Mouse (Mus musculus): ENCODE measurements around the gene Dhrs13. TPM values are rescaled to one million over a fixed set of nuclear protein-coding genes. Genes with fewer than 3 reads are reported as not detected.
A peak's percentile ranks its signal among the peaks of the same experiment; 100 is the strongest.
"Not testable (repeated sequence)": the region's sequence is repeated elsewhere in the genome, so short reads cannot be mapped to it uniquely, and the experiment has no call there.

Dhrs13 gene
- total RNA-seq, 2 experiments from 2014 or later: 3.5 to 4.8 TPM

DNA sequence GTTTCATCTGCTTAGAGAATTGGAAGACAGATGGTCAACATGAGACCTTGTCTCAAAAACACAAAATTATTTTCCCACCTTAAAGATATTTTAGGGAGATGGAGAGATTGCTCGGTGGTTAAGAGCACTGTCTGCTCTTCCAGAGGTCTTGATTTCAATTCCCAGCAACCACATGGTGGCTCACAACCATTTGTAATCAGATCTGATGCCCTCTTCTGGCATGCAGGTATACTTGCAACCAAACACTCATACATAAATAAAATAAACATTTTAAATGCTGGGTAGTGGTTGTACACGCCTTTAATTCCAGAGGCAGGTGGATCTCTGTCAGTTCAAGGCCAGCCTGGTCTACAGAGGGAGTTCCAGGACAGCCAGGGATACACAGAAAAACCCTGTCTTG lies 8.8 kb downstream of the Dhrs13 start:
- no peak for ATAC-seq (ENCODE audit: poor library complexity, severe bottlenecking)

DNA sequence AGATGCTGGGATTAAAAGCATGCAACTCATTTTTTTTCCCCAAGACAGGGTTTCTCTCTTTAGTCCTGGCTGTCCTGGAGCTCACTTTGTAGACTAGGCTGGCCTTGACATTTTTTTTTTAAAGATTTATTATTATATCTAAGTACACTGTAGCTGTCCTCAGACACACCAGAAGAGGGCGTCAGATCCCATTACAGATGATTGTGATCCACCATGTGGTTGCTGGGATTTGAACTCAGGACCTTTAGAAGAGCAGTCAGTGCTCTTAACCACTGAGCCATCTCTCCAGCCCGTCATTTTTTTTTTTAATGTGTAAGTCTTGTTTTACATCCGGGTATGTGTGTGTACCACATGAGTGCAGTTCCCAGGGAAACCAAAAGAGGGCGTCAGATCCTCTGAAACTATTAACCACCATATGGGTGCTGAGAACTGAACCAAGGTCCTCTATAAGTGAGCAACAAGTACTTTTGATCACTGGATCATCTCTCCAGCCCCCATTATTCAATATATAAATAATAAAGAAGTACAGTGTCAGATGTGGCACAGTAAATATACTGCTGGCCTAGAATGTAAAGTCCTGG lies 10.3 kb downstream of the Dhrs13 start:
- not testable (repeated sequence) for ATAC-seq (ENCODE audit: poor library complexity, severe bottlenecking)

DNA sequence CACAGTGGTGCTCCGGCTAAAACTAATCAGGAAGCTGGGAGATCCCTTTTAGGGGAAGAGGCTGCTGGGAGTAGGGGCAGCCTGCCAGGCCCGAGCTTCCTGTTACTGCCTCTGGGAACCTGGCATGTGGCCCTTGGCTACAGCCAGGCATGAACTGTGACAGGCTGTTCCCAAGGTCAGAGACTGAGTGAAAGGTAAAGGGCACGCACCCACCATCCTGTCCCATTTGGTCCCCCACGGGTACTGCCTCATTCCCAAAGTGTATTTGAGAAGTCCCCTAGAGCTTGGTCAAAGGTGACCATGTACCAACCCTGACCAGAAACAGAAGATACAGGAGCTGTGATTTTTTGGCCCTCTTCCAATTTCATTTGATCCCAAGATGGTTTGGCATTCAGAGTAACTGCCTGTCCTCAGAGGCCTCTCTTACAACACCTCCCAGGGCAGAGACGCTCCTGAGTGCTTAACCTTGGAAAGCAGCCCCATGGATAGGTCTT lies 12.7 kb downstream of the Dhrs13 start:
- no peak for ATAC-seq (ENCODE audit: poor library complexity, severe bottlenecking)

DNA sequence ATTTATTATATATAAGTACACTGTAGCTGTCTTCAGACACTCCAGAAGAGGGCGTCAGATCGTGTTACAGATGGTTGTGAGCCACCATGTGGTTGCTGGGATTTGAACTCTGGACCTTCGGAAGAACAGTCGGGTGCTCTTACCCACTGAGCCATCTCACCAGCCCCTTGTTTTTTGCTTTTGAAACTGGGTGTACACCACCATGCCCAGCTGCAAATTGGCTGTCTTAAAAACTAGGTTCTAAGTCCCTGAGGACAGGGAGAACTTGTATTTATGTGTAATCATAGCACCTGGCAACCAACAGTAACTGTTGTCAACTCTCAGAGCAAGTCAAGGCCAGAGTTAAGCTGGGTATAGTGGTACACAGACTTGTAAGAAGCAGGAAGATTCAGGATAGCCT lies 16.6 kb downstream of the Dhrs13 start:
- not testable (repeated sequence) for ATAC-seq (ENCODE audit: poor library complexity, severe bottlenecking)

DNA sequence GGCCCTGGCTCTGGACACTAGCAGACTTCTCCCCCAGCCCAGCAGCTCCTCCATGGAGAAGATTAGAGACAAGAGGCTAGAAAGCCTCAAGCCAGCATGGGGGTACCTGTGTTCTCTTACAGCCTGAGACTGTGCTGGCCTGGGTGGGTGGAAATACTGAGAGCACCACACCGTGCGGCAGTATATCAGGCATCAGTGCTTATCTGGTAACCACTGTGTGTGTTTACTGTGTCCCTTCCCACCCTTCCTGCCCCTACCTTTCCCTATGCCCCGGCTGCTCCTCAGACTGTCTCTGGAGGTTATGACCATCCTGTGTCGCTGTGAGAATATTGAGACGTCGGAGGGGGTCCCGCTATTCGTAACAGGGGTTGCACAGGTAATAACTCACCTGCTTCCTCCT lies 21.0 kb downstream of the Dhrs13 start:
- ATAC-seq (ENCODE audit: poor library complexity, severe bottlenecking): no peak

DNA sequence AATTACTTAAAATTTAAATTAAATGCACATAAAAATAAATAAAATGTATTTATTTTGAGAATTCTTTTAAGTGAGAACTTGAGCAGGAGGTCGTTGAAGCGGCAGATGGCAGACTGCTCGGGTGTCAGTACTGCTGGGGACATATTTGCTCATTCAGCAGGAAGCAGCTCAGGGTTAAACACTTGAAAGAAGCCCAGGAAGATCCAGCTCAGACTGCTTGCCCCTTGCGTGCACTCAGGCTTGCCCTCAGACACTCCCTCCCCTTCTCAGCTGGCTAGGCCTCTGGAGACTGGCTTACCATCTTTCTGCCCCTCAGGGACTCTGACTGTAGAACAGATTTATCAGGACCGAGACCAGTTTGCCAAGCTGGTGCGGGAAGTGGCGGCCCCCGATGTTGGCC lies 24.9 kb downstream of the Dhrs13 start:
- no peak for ATAC-seq (ENCODE audit: poor library complexity, severe bottlenecking)

DNA sequence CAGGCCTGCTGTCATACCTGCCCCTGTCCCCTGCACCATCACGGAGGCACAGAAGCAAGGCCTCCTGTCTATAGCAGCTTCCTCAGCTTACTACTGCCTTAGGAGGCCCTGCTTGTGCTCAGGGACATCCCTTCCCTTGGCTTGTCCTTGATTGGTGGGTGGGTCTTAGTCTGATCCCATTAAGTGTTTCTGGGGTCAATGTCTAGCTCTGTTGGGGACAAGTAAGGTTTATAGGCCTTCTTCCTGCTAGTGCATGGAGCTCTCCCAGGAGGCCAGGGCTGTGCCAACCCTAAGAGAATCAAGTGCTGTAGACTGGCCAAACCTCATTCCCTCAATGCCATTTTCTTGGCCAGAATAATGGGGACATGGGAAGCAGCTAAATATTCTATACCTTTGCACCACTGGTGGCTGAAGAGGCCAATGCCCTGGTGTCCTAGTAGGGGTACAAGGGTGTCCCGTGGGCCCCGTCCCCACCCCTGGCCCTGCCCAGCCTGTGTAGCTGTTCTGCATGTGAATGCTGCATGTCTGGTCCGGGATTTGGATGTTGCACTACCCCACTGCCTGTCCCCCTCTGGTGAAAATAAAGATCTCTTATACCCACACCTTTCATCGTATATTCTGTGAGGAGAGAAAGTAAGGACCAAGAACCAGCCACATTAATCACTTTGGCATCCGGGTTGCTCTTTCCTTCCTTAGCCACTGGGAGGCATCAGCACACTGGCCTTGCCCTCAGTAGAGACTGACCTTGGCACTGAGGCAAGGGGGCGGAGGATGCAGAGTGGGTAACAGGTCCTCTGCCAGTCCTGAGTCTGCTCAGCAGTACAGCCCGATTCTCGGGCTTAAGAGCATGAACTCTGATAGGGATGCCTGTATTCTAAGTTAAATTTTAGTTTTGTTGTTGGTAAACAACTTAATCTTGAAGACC lies 28.0 kb downstream of the Dhrs13 start:
- ATAC-seq (ENCODE audit: poor library complexity, severe bottlenecking): peak; percentile 95

DNA sequence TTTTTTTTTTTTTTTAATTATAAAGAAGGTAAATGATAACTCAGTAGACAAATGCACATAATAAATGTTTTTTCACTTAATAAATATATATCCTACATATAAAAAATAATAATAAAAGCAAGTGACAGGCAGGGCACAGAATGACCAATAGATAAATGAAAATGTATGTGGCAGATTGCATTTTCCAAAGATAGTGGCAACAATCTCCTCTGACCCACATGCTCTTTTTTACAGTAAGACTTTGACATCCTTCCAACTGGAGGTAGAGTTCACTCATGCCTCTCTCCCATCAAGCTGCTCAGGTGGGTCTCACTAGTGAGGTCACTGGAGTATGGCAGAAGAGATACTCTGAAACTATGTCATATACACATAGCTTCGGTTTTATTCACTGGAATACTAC lies 30.5 kb downstream of the Dhrs13 start:
- no peak for ATAC-seq (ENCODE audit: poor library complexity, severe bottlenecking)

DNA sequence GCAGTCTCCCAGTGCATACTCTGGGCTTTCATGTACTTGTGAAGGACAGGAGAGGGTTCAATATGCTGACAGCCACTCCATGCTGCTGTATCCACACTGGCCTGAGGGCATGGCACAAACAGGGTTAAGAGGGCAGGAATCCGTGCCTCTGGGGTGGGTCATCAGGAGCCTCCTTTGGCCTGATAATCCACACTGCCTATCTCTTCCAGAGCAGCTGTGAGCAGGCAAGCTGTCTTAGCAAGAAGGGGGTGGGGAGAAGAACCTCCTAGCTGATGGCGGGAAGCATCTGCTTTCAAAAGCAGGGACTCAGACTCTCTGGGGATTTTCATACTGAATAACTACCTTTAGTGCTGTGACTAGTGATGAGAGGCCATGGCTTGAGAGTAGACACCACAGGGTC lies 33.8 kb downstream of the Dhrs13 start:
- ATAC-seq (ENCODE audit: poor library complexity, severe bottlenecking): no peak

DNA sequence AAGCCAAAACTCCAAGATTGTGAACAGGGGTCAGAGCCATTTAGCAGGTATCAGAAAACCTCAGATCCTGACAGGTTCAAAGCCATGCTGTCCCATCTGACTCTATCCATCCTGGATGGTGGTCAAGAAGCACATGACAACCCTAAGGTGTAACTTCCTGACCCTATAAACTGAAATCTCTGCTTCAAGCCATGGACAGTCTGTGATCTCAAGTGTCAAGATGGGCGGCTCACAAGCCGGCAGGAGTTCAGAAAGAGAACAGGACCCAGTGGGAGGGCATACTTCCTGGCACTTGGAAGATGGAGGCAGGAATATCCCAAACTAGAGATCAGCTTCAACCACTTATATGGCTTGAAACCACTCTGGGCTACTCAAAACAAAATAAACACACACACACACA lies 34.6 kb downstream of the Dhrs13 start:
- ATAC-seq (ENCODE audit: poor library complexity, severe bottlenecking): no peak

DNA sequence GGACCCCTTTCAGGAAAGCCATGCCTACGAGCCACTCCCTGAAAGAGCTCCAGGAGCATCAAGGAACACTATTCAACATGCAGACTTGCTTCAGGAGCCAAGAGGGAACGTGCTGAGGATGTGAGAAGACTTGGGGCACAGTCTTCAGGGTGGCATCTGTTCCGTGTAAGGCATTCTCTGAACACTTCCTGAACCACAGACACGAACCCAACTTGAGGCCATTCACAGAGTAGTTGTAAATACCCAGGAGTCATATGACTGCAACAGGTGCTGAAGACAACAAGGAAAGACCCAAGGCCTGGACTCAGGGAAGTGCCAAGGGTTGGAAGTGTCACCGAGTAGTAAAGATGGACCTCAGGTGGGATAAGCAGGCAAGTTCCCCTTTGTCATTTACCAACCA lies 35.5 kb downstream of the Dhrs13 start:
- no peak for ATAC-seq (ENCODE audit: poor library complexity, severe bottlenecking)

DNA sequence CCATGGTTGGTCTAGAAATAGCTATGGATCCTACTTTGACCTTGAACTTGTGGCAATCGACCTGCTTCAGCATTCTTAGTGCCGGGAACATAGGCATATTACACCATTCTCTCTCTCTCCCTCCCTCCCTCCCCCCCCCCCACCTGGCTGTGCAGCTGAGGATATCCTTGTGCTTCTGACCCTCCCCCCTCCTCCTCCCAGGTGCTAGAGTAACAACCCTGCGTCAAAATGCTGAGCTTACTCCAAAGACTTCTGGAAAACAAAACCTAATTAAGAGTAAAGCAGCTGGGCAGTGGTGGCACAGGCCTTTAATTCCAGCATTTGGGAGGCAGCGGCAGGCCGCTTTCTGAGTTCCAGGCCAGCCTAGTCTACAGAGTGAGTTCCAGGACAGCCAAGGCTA lies 37.0 kb downstream of the Dhrs13 start:
- no peak for ATAC-seq (ENCODE audit: poor library complexity, severe bottlenecking)

DNA sequence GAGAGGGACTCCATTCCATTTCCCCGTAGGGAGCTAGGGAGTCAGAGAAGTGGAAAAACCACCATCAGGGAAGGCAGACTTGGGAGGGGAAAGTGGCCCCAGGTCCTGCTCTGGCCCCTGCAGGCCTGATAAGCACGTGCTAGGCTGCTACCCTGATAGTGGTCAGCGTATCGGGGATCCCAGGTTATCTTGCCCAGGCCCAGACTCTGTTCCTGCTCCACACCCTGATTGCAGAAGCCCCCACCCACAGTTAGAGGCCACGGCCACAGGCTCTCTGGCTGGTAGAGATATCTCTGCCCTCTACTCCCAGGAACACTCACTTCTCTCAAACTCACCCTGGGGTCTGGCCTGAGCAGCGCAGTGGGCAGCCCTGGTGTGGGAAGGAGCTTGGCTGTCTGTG lies 37.6 kb downstream of the Dhrs13 start:
- ATAC-seq (ENCODE audit: poor library complexity, severe bottlenecking): no peak

DNA sequence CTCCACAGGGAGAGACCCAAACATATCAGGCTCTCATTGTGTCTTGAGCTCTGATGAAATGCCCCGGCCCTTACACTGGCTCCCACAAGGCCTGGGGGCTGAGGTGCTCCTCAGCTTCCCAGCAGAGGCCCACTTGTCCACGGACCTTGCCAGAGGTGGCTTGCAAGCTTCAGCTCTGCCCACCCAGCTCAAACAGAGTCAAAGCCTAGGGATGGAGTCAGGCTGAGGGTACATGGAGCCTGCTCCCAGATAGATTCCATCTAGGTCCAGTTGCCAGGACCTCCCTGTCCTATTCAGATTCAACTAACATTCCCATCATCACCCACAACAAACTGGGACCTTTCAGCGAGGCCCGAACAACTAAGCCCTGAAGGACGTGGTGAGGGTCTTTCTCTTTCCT lies 39.9 kb downstream of the Dhrs13 start:
- ATAC-seq (ENCODE audit: poor library complexity, severe bottlenecking): no peak

DNA sequence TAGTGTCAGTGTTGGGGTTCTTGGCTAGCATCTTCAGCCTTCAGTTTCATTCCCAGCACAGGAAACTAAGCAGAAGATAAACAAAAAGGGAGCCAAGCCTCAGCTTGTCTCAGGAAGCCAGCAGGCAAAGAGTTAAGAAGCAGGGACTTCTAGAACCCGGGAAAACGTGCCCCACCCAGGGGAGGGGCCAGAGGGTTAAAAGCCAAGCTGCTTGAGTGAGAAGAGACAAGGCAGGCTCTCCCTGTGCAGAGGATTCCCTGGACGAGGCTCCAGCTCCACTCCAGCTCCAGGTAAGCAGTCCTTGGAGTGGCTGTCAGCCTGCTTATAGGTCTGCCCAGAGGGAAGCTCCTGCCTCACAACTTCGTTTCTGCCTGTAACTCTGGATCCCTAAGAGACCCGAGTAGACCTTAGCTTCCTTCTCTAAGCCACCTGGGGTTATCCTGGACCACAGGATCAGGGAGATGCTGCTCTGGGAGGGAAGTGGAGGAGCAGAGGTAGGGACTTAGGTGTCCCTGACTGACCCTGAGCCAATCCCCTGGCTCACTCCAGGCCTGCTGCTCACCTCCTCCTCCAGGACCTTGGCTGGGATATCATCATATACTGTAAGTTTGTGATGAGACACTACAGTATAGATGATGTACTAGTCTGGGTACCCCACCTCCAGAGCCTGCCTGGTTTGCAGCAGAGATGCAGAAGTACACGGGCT lies 40.5 kb downstream of the Dhrs13 start:
- ATAC-seq (ENCODE audit: poor library complexity, severe bottlenecking): no peak

DNA sequence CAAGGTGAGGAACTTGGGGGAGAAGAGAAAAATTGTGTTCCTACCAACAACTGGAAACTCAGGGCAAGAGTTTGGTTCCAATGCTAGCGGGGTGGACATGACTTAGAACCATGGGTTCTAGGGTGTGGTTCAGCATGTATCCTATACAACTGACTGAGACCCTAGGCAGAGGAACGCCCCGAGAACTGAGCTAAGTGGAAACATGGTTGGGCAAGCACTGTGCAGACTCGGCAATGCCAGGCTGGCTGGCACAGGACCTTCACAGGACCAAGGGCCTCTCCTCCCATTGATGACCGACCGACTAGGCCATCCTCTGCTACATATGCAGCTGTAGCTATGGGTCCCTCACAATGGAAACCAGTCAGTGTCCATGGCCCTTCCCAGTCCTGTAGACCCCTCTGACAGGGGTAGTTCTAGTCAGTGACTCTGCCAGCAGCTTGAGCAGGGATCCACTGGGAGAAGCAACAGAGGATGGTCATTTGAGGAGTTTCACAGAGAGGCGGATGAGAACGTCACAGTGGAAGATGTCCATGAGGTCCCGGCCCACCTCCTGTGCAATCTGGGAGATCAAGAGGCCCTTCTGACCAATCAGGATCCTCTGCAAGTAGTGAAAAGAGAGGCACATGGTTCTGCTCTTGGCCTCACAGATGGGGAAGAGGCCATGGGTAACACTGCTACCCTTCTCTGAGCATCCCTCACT lies 41.6 kb downstream of the Dhrs13 start:
- no peak for ATAC-seq (ENCODE audit: poor library complexity, severe bottlenecking)

DNA sequence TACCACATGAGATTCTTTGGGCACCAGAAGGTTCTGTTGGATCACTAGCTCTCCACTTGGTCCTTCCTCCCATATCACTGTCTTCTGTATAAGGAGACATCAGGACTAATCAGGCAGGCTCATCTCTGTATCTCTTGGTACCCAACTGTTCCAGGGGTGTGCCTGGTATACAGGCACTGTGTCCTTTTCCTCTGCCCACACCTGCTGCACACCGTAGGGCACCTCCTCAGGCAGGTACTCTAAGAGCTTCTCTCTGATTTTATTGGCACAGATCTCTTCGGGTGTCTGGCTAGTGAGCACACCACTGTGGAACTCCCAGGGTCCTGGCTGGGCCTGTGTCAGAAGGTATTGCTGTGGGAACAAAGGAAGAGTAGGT lies 42.2 kb downstream of the Dhrs13 start:
- no peak for ATAC-seq (ENCODE audit: poor library complexity, severe bottlenecking)

DNA sequence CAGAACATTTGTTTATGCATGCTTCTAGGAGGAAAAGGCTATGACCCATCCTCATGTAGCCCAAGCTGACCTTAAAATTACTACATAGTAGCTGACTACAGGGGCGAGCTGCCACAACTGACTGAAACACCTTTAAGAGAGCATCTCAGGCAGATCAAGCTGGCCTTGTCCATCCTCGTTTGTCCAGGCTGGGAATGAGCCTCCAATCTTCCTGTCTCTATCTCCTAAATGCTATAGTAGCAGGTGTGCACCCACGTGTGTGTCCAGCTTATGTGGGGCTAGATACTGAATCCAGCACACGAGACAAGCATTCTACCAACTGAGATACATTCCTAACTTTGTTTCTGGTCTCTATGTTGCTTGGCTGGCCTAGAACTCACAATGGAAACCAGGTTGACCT lies 42.6 kb downstream of the Dhrs13 start:
- no peak for ATAC-seq (ENCODE audit: poor library complexity, severe bottlenecking)

DNA sequence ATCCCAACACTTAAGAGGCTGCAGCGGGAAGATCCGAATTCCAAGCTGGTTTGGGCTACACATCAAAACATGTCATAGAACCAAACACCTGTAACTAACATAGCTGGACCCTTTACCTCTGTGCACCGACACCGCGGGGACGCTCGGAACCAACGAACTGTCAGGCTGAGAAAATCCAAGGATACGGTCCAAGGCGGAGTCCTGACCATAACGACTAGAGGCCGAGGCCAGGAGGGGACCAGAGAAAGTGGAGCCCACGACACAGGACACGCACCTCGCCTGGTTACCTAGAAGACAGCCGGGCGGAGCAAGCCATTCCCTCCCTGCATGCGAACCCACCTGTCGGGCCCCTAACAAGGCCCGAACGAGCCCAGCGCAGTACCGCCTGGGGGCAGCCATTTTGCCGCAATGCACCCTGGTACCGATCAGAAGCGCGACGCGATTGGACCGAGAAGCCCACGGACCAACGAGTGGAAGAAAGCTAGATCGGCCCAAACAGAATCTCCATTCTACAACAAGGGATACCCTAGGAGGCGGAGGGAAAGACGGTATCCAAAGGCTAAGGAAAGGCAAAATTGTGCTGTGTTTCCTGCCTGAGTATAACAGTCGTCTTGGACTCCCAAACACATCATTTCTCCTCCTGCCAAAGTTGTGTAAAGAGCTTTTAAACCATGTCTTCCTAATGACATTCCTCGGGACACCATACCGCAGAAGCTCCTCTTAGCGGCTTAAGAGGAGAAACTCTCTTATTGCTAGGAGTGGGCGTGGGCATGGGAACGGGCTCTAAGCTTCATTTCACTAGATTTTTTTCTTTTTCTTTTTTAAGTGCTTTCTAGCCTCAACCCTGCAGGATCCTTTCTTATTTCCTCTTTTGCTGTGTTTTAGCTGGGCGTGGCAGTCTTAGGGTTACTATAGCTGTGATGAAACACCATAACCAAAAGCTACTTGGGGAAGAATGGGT lies 48.2 kb downstream of the Dhrs13 start, which contains the start of gene Eral1:
Gene Eral1, minus strand, starts transcription at position 423 of the 961 bp plus-strand sequence.
- ATAC-seq (ENCODE audit: poor library complexity, severe bottlenecking): peak; percentile 99

DNA sequence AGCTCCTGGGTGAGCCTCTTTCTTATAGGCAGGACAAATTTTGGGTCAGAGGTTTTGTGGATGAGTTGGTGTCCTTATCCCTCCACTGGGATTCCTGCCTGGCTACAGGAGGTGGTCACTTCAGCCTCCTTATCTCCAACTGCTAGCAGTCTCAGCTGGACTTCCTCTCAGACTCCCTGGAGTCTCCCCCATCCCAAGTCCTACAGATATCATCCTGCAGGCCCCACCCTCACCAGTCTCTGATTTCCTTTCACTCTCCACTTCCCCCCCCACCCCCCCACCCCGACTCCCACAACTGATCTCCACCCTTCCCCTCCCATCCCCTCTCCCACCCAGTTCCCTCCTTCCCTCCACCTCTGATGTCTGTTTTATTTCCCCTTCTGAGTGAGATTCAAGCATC lies 51.5 kb downstream of the Dhrs13 start:
- no peak for ATAC-seq (ENCODE audit: poor library complexity, severe bottlenecking)
